Mouse (Mus musculus): Measurements from ENCODE around the gene Arhgap8.
A peak's percentile ranks its signal among the peaks of the same experiment; 100 is the strongest.

The Arhgap8 gene

DNA sequence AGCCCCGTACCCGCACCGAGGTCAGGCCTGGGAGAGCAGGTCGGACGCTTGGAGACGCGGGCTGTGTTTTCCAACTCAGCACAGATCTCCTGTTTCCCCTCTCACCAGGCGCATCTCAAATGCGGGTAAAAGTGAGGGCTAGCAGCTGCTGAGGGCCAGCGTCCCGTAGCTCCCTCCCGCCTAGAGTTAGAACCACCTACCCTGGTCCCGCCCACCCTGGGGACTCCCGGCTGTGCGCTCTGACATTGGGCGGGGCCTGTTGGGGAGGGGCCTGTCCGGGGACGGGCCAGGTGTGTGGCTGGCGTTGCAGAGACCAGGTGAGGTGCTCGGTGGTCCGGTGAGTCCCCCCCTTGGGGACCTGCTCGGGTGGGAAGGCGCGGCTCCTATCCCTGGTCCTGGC is at the start of gene Arhgap8:
Gene Arhgap8, plus strand, starts transcription at position 262 of the 400 bp plus-strand sequence.
- no peak for DNase-seq (ENCODE audit: extremely low read depth, low read depth, low spot score)

GRCm38 (mm10) chr15:84670657-84671055 is 49.2 kb upstream of the Arhgap8 start:
- DNase-seq (ENCODE audit: extremely low read depth, low read depth, low spot score), result no peak

- no peak for DNase-seq (ENCODE audit: extremely low read depth, low read depth, low spot score)
These were observed 48.2 kb upstream of the Arhgap8 start for GRCm38 (mm10) chr15:84671401-84672307.

GRCm38 (mm10) chr15:84672308-84672615 is 47.6 kb upstream of the Arhgap8 start:
- DNase-seq (ENCODE audit: extremely low read depth, low read depth, low spot score), result no peak

- no peak for DNase-seq (ENCODE audit: extremely low read depth, low read depth, low spot score)
These were observed 47.2 kb upstream of the Arhgap8 start for GRCm38 (mm10) chr15:84672616-84673015.

GRCm38 (mm10) chr15:84674329-84675067 is 45.4 kb upstream of the Arhgap8 start:
- DNase-seq (ENCODE audit: extremely low read depth, low read depth, low spot score), result no peak

GRCm38 (mm10) chr15:84675317-84675716 is 44.5 kb upstream of the Arhgap8 start:
- no peak for DNase-seq (ENCODE audit: extremely low read depth, low read depth, low spot score)

GRCm38 (mm10) chr15:84677943-84678342 is 41.9 kb upstream of the Arhgap8 start:
- DNase-seq (ENCODE audit: extremely low read depth, low read depth, low spot score), result no peak

GRCm38 (mm10) chr15:84679090-84679489 is 40.8 kb upstream of the Arhgap8 start:
- DNase-seq (ENCODE audit: extremely low read depth, low read depth, low spot score), result no peak

DNA sequence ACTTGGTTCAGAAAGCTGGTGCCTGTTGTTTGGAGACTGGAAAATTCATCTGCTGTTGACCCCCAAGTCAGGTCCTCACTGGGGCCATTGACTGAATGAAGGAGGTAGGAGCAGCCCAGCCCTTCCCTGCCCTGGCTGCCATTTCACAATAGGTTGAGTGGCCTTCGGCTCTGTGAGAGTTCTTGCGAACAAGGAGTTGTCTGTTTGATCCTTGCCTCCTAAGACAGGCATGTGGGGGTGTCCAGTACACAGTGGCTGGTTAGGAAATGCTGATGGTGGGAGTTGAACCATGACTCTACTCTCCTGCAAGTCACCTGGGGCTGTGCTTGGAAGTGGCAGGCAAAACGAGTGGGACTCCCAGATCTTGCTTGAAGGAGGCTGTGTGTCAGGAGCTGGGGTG is 40.1 kb upstream of the Arhgap8 start:
- peak; percentile 87 for DNase-seq (ENCODE audit: extremely low read depth, low read depth, low spot score)

DNA sequence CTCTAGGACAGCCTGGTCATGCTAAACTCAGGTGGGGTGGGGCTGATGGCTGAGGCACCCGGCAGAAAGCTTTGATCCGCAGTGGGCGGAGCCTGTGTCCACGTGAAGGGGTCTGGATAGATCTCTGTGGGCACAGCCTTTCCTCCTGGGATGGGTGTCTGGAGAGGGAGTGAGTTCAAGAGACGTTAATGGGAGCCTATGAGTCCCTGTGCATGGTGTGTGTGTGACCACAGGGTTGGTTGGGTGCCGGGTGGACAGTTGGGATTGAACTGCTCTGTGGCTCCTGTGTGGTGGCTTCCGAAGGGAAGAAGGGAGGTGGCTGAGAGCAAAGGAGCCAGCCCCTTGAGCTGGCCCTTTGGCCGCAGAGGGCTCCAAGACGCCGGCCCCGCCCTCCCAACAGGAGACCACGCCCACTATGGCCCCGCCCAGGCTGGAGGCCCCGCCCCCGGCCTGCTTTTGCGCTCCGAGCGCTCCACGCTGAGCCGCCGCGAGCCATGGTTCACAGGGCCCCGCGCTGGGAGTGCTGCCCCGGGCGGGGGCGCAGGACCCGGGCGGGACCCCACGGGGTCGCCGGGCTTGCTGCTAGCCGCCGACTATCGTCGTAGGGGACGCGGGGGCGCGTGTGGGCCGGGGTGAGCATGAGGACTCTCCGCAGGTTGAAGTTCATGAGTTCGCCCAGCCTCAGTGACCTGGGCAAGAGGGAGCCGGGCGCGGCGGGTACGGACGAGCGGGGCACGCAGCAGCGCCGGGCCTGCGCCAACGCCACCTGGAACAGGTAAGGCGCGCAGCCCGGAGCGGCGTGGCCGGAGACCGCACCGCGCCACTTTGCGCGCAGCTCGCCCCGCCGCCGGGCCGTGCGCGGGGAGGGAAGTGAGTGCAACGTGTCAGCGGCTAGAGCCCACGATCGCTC is 39.1 kb upstream of the Arhgap8 start:
- no peak for DNase-seq (ENCODE audit: extremely low read depth, low read depth, low spot score)

- DNase-seq (ENCODE audit: extremely low read depth, low read depth, low spot score), result no peak
These were observed 38.2 kb upstream of the Arhgap8 start for GRCm38 (mm10) chr15:84681455-84682193.

DNA sequence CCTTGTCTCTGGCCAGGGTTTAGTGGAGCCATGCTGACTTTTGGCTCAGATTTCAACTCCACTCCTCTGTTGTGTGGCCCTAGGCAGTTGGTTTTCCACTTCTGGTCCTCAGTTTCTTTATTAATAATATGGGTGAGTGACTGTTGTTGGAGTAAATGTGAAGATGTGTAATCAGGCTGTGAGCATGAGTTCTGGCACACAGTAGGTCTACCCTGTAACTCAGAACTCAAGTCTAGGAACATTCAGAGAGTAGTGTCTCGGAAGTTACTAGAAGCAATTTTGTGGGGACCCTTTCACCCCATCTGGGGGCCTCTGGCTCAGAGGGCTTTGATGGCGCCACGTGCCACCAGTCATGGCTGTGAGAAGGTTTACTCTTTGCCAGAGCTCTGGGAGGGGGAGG is 37.6 kb upstream of the Arhgap8 start:
- no peak for DNase-seq (ENCODE audit: extremely low read depth, low read depth, low spot score)

GRCm38 (mm10) chr15:84682821-84683220 is 37.0 kb upstream of the Arhgap8 start:
- no peak for DNase-seq (ENCODE audit: extremely low read depth, low read depth, low spot score)

- DNase-seq (ENCODE audit: extremely low read depth, low read depth, low spot score), result no peak
These were observed 35.3 kb upstream of the Arhgap8 start for GRCm38 (mm10) chr15:84684520-84684919.

DNA sequence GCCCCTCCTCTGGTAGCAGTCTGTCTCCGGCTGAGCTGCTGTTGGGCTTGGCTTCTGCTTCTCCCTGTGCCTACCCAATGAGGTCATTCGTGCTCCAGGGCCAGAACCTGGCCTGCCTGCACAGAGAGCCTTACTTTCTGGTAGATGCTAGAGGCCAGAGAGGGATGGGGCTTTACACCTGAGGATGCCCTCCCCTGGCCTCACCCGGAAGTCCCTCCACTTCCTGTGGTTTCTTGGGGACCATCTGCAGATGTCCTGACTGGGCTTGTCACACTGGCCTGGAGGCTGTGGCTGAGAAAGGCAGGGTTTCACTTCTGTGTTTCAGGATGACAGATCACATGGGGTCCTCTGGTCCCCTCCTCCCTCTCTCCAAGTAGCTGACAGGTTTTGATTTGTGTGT is 34.4 kb upstream of the Arhgap8 start:
- no peak for DNase-seq (ENCODE audit: extremely low read depth, low read depth, low spot score)

DNA sequence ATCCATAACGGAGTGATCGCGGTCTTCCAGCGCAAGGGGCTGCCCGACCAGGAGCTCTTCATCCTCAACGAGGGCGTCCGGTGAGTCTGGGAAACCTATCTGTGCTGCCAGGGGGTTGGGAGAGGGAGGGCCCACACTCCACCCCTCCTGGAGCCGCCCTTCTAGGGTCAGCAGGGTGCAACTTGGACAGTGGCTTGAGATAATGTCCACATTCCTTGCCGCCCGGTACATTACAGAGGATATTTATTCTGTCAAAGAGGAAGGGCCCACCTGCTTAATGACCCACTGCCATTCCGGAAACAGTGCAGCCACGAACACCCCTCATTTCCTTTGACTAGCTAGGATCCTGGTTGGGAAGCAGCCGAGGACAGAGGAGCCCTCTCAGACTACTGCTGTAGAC is 31.9 kb upstream of the Arhgap8 start:
- DNase-seq (ENCODE audit: extremely low read depth, low read depth, low spot score), result no peak

GRCm38 (mm10) chr15:84689356-84689755 is 30.5 kb upstream of the Arhgap8 start:
- DNase-seq (ENCODE audit: extremely low read depth, low read depth, low spot score), result no peak

DNA sequence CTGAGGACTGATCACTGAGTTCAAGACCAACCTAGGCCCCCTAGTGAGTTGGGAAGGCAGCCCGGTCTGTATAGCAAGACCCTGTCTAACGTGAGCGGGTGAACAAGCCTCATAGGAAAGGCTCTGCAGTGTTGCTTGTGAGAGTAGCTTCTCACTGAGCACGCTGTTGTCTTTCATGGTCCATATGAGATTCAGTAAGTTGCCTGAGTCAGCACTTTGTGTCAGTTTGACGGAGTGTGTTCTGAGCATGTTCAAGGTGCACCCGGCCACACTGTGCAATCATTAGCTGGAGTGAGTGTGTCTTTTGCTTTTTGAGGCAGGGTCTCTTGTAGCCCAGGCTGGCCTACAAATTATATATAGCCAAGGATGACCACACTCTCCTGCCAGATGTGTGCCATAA is 28.3 kb upstream of the Arhgap8 start:
- no peak for DNase-seq (ENCODE audit: extremely low read depth, low read depth, low spot score)

DNA sequence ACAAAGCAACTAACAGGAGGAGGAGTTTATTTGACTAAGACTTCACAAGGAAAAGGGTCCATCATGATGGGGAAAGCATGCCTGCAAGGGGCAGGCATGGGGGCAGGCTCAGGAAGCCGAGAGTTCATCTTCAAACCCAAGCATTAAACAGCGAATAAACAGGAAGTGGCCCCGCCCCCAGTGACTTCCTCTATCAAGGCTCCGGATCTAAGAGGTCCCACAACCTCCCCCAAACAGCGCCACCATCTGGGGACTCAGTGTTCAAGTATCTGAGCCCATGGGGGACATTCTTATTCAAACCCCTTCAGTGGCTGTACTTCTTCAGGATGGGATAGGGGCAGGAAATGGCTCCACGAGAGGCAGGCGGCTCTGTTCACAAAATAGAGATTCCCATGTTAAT is 27.2 kb upstream of the Arhgap8 start:
- DNase-seq (ENCODE audit: extremely low read depth, low read depth, low spot score), result no peak

DNA sequence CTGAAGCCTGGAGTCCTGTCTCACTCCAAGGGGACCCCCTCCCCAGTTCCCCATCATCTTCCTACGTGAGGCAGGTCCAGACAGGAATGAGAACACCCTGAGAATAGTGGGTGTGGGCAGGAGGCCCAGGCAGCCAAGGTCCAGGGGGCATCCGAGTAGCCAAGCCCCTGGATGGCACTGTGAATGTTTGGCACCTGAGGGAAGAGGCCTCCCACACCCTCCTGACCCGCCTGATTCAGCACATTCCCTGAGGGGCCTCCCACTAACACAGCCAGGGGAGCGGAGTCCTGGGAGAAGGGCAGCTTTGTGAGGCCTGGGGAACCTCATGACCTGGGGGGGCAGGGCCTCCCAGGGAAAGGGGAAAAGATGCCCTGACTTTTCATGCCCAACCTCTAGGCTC is 23.8 kb upstream of the Arhgap8 start:
- DNase-seq (ENCODE audit: extremely low read depth, low read depth, low spot score), result no peak

All from fat pad, adult 2 months (tissue).